Mouse (Mus musculus): Measurements from ENCODE around the gene Mrgprd.
A peak's percentile ranks its signal among the peaks of the same experiment; 100 is the strongest.

The Mrgprd gene

DNA sequence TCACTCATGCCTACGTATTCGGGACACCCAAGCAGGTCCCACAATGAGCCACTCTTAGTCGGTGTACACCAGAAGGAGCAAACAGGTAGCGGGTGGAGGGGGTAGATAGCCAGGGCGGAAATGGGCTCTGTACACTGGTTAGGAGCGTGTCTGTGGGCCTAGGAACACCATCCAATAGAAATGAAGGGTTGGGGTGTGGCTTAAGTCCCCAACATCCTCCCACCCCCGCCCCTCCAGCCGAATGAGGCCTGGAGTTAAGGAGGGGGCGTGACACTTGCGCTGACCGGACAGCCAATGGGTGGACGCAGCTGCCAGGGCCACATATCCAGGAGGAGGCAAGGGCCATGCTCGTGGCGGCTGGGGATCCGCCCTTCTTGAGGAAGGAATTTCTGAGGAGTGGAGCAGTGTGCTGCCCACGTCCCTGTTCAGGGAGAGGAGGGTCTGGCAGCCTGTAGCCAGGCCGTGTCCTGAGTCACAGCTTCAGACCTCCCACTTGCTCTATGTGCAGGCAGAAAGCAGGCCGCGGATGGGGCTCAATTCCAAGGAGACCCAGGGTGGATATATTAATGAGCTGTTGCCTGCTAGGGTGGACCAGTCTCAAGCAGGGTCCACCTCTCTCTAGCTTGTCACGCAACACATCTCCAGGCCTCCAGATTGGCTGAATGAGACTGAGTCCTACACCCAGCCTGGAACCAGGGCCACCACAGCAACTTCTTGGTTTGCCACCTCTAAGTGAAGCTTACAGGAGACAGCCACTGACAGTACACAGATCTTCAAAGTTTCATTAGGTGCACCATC lies 11.9 kb upstream of the Mrgprd start:
- DNase-seq (ENCODE audit: low spot score), result peak; percentile 46

DNA sequence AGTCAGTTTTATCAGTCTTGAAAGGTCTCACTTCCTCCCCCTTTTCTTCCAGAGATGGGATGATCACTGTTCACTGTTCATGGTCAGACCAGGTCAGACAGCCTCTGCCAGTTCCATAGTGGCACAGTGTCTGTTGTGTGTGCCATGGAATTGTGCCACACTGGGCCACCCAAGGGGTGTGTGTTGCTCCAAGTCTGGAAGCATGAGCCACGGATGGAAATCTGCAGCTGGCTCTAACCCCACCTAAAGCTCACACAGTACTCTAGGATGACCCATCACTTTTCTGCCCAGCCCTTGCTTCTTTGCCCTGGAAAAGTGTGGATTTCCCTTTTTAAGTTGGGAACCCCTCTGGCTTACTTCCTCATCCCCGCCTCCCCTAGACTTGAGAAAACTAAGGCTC lies 10.5 kb upstream of the Mrgprd start:
- no peak for DNase-seq (ENCODE audit: low spot score)

DNA sequence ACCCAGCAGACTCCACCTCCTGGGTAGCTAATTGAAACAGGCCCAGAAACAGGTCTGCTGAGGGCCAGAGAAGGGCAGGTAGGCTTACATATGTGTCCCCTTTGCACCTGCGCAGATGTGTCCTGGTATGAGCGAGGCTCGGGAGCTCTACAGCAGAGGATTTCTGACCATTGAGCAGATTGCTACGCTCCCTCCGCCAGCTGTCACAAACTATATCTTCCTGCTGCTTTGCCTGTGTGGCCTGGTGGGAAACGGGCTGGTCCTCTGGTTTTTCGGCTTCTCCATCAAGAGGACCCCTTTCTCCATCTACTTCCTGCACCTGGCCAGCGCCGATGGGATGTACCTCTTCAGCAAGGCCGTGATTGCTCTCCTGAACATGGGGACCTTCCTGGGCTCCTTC lies 7.0 kb upstream of the Mrgprd start:
- no peak for DNase-seq (ENCODE audit: low spot score)

DNA sequence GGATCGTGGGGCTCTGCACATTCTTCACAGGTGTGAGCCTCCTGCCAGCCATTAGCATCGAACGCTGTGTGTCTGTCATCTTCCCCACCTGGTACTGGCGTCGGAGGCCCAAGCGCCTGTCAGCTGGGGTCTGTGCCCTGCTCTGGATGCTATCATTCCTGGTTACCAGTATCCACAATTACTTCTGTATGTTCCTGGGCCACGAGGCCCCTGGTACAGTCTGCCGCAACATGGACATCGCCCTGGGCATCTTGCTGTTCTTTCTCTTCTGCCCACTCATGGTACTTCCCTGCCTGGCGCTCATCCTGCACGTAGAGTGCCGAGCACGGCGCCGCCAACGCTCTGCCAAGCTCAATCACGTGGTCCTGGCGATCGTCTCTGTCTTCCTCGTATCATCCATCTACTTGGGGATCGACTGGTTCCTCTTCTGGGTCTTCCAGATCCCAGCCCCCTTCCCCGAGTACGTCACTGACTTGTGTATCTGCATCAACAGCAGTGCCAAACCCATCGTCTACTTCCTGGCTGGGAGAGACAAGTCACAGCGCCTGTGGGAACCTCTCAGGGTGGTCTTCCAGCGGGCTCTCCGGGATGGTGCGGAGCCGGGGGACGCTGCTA lies 6.5 kb upstream of the Mrgprd start:
- no peak for DNase-seq (ENCODE audit: low spot score)

DNA sequence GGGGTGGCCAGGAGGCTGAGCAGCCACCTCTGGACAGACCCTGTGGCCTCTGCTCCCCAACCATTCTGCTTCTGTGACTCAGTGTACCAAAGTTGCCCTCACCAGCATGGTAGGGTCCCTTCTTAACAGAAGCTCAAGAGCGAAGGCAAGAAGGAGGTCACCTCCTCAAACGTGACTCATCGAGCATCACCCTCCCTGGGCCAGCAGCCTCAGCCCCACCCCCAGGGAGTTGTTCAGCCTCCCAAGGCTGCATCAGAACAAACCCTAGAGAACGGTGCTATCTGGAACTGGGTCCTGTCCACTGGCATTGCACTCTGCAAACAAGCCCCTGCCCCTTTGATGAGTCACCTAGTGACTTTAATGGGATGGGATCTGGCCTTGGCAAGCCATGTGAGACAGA lies 5.8 kb upstream of the Mrgprd start:
- peak; percentile 21 for DNase-seq (ENCODE audit: low spot score)

DNA sequence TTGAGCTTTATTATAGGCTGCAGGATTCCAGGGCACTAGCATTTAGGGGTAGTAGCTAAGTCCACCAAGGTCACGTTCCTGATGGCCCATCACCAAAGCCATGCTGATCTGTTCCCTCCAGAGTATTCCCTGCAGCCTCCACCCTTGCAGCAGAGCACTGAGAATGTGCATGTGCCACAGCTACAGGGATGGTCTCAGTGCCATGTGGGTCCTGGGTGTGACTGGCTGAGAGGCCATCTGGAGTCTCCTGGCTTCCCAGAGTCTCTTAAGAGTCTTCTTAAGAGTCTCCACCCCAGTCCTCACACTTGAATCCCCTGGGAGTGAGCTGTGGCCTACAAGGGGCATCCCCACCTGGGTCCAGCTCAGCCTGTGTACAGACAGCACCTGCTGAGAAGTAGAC lies 4.8 kb upstream of the Mrgprd start:
- no peak for DNase-seq (ENCODE audit: low spot score)

DNA sequence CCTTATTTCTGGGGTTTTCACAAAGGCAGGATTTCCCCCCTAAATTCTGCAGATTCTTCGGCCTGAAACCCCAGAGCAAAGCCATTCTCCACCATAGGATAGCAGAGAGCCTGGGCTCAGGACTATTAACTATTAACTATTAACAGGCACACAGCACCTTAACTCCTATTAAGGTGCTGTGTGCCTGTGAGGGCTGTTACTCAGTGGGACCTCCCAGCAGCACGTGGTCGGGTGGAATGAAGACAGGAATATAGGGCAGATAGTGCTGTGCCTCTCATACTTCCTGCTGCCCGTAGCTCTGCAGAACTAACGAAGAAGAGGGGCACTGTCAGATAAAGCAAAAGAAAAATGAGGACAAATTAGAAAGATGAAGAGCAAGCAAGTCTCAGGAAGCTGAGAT lies 4.1 kb upstream of the Mrgprd start:
- no peak for DNase-seq (ENCODE audit: low spot score)

DNA sequence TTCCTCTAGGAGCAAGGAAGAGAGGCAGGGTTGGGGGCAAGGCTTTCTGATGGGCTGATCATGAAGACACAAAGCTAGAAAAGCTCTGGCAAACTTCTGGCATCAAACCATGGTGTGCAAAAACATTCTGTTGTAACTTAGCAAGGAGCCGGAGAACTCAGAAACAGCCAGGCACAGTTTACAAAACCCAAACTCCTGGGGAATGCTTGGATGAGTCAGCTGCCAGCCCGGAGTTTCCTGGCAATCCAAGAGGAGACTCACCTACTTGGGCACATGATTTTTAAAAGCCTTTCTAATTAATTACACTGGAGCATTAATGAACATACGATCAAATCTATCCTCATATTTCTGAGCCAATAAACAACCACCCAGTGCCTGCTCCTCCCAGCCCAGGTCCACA lies 2.5 kb upstream of the Mrgprd start:
- no peak for DNase-seq (ENCODE audit: low spot score)

DNA sequence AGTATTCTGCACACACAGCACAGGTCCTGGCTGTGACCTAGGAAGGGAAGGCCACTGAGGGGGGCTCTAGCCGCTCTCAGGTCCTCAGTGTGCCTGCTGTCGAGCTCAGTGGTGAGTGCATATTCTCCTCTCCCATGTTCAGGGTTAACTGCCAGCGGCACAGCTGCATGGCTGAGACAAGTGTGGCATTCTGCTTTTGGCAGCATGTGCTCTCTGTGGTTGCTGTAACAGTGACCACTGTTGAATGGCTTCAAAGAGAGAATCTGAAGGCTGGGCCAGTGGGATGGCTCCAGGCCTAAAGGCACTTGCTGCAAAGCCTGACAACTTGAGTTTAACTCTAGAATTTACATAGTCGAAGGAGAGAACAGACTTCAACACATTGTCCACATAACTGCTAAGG lies 2.9 kb downstream of the Mrgprd start:
- DNase-seq (ENCODE audit: low spot score), result no peak

DNA sequence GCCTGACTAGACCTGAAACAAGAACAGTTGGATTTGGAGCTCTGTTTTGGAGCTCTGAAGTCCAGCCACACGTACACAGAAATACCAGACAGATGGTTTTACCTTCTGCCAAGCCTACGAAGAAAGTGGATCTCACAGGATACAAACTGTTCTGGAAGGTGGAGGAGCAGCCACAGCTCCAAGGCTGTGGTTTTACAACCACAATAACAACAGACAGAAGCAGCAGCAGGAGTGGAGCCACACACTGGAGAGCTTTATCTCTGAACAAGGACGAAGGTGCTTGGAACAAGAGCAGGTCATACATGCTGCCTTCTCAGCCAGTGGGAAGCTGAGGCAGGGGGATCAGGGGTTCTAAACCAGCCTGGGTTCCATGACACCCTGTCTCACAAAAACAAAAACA lies 4.8 kb downstream of the Mrgprd start:
- DNase-seq (ENCODE audit: low spot score), result no peak

DNA sequence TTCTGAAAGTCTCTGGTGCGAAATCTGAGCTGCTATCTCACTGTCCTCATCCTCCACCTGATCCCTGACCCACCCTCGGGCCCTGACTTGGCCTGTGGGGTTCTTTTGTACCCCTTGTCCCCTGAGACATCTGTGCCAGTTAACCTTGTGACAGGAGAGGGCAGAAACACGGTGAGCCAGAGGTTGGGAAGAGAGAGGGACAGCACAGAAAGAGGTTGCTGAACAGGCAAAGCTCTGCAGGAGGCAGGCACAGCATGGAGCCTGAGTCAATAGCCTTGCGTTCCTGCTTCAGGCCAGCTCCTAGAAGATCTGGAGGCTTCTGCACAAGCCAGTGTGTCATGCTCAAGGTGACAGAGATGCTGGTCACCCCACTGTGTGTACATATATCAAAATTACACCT lies 9.0 kb downstream of the Mrgprd start:
- DNase-seq (ENCODE audit: low spot score), result no peak

DNA sequence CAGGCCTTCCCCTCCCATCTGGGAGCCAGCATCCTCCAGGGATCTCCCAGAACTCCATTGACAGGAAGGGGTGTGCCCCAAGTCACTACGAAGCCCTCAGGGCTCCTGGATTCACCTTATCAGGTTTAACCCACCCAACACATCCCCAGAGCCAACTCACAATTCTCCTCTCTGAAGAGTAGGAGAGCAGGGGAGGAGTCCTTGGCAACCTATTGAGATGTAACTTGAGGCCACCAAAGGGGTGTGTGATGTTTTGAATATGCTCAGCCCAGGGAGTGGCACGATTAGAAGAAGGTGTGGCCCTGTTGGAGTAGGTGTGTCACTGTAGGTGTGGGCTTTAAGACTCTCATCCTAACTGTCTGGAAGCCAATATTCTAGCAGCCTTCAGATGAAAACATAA lies 11.1 kb downstream of the Mrgprd start:
- DNase-seq (ENCODE audit: low spot score), result no peak

DNA sequence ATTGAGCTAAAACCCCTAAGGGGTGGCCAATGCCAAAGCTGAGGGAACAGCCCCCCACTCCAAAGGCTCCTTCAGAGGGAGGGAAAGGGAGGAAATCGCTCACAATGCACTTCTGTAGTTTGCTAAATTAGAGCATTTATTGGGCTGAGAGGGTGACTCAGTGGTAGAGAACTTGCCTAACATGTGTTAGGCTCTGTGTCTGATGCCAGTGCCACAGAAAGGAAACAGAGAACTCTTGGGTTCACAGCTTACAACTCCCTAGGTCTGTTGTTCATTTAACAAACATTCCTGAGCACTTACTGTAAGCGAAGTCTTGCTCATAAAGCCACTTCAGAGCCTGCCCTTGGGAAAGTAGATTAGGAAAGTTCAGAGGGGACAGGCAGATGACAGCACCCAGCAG lies 15.3 kb downstream of the Mrgprd start:
- DNase-seq (ENCODE audit: low spot score), result no peak

DNA sequence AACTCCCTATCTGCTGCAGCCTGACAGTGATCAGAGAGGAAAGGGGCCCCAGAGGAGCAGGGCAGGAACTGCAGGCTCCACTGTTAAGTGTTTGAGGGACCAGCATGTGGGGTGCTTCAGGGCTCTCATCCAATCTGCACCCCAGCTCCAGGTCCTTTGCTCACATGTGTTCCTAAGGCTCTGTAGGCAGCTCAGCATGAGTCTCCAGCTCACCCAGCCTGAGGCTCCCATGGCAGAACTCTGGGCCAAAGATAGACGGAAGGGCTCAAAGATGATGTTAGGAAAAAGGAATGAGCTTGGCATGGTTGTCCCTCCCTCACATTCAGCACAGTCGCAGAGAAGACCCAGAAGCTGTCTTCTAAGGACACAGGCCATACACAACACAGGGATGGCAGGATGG lies 16.0 kb downstream of the Mrgprd start:
- DNase-seq (ENCODE audit: low spot score), result no peak

DNA sequence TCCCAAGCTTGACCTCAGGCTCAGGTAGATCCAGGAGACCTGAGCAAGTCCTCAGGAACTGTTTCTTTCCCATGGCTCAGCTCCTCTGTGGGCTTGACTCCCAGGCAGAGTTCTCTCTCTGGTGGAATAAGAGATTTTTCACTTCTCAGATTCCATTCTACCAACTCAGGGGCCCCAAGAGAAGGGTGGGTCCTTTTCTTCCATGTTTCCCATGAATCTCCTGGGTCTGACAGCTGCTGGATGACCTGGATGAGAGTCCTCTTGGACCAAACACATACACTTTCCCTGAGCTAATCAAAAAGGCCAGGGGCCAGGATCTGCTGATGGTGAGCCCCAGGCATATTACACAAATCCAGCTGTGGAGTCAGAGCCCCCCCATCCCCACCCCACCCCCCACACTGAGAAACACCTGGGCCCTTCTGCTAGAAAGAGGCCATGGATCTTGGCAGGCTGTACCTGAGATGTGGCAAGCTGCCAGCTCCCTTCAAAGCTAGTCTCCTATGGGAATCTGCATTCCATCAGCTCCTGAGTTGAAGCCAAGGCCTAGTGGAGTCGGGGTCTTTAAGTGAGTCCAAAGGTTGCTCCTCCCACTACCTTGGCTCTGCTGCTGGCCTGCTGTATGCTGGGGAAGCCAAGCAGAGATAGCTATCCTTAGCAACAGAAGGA lies 17.9 kb downstream of the Mrgprd start:
- DNase-seq (ENCODE audit: low spot score), result no peak

DNA sequence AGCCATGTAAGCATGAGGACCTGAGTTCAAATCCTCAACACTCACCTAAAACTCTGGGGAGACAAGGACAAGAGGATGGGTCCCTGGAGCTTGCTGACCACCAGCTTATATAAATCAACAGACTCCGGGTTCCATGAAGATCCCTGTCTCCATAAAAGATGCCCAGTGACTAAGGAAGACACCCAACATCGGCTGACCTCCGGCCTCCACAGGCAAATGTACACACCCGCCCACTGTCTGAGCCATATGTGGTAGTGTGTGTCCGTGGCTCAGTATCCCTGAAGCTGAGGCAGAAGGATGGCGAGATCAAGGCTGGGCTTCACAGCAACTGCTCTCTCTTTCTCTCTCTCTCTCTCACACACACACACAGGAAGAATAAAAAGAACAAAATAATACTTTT lies 19.3 kb downstream of the Mrgprd start:
- no peak for DNase-seq (ENCODE audit: low spot score)

DNA sequence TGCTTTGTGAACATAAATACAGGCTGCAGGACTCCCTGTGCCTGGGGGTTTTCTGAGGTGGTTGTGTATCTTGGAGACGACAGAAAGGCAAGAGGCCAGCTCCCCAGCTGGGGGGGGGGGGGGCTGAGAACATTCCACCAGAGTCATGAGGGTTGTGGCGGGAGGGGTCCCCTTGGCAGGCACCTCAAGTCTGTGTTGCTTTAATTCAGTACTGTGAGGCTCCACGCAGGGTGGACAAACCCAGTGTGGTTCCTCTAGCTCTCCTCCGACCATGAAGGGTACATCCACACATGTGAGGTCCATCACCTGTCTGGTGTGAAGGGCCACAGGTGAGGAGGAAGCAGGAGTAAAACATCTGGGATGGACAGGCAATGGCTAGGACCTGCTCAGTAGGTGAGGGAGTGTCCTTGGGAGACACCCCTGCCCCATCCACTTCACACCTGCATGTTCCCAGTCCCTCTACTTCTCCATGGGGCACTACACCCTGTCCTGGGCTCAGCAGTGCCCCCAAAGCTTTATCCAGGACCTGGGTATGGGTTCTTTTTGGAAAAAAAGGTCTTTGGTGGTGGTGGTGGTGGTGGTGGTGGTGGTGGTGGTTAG lies 19.9 kb downstream of the Mrgprd start:
- no peak for DNase-seq (ENCODE audit: low spot score)

DNA sequence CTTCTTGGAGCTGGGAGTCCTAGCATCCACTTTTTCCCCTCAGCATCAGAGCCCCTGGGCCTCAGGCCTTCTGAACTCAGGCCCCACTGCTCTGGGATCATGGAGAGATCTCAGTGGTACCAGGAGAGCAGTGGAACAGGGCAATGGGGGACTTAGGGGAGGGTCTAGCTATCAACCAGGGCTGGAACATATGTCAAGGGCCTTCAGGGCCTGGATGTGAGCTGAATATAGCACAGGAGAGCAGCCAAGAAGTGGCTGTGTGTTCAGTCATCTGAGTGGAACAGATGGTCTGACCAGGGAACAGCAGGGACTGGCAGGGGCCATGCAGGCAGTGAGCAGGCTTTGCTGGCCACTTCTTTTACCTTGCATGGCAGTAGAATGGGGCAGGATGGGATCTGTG lies 20.6 kb downstream of the Mrgprd start:
- no peak for DNase-seq (ENCODE audit: low spot score)

DNA sequence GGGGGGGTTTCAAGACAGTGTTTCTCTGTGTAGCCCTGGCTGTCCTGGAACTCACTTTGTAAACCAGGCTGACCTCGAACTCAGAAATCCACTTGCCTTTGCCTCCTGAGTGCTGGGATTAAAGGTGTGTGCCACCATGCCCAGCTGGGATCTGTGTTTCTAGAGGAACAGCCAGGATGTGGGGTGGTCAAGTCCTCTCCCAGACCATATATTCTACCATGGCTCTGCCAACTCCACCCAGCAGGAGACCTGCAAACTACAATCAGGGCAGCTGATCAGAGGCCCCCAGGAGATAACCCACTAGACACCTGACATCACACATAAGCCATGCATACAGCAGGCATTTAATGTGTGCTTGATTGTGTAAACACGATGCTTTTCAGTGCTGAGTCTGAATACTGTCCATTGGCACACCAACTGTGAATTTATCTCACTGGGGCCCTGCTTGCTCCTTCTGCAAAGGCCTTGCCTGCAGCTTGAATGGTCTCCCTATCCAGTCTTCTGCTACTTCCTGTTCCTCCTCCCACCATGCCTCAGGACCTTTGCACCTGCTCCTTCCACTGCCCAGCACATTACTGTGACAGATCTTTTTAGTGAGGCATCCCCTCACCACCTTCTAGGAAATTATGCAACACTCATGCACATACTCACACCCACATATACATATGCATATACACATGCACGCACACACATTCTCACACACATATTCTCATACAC lies 21.1 kb downstream of the Mrgprd start:
- DNase-seq (ENCODE audit: low spot score), result no peak

DNA sequence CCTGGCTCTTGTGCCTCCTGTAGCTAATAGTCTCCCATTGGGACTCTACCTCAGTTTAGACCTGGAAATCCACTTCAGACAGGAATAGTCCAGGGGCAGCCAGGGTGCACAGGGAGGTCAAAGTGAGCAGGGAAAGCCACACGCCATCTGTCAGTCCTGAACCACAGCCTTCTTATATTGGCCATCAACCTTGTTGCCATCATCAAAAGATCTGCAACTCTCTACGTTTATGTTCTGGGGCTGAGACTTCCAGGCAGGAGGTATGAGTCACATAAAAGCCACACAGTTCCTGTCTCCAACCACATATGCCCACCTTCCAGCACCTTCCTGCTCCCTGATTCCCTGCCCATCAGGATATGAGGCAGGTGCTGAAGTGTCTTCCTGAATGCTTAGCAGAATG lies 23.3 kb downstream of the Mrgprd start:
- DNase-seq (ENCODE audit: low spot score), result no peak

DNA sequence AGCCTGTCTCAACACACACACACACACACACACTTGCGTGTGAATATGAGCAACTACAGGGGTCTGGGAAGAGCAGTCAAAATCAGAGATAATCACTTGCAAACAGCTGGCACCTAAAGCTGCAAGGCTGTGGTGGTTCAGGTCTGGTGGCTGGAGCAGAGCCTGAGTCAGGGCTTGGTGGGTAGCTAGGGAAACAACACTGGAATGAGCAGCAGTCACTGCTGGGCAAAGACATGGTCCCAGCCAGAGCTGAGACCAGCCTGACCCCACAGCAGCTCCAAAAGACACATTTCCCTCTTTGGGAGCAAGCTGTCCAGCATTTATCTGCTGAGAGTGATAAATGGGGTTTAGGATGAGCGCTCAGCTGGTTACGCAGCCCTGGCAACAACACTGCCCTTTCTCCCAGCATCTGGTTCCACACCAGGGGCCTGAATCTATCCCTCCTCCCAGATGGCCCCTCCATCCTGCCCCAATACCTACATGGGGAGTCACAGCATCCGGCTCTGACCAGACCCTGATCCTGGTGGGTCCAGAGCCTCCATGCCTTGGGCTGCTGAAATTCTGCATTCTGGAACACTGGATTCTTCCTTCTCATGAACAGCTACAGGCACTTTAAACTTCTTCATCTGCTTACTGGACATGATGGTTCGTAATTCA lies 25.7 kb downstream of the Mrgprd start:
- DNase-seq (ENCODE audit: low spot score), result no peak

All from urinary bladder, postnatal 25 days (tissue).